Mouse (Mus musculus) effector memory CD4-positive, alpha-beta T cell, adult 5 months (primary cell): Measurements from ENCODE around the gene Smoc1. TPM values are rescaled to one million over a fixed set of nuclear protein-coding genes. Genes with fewer than 3 reads are reported as not detected.

Experiments used
- polyA plus RNA-seq: library from polyadenylated mRNA; unstranded; fragments of 100-300 nt; shearing (Covaris generic); gene quantifications from one replicate; pipeline ENCODE4 v1.2.1, GENCODE M21; 2017

The Smoc1 gene
- 0.32 TPM for polyA plus RNA-seq

DNA sequence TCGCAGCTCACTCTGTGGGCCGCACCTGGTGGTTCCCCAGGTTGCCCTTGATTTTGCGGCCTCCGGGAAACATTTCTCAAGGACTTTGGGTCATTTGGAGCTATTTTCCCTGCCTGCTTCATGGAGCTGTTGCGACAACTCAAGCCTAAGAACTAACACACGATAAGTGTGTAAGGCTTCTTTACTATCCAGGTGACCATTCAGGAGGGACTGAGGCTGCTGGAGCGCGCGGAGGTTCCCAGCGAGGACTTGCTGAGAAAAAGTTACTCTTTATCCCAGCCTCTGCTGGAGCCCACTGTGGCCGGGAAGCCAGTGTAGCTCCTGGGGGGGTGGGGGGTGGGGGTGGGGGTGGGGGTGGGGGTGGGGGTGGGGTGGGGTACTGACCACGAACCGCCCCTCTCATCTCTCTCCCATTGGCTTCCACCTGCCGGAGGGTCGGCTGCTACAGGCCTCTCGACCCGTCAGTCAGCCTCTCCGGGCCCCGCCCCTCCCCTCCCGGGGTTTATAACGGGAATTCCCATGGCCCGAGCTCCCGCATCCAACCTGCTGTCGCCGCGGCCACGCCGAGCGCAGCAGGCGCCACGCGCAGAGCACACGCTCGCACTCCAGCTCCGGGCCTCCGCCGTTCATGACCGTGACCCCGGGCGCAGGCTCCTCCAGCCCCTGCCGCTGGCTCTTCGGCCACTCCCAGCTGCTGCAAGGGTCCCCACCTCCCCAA is at the start of gene Smoc1:
TSS of gene Smoc1 (plus strand) at position 532 of the 718 bp plus-strand sequence.

Other genes with a start within 250 kb of the Smoc1 start
- gene Susd6, start 236.3 kb upstream of the Smoc1 start, polyA plus RNA-seq, result 176 TPM
- 1,049 TPM for gene Srsf5, start 81.3 kb upstream of the Smoc1 start, polyA plus RNA-seq
- 1.9 TPM for gene Slc10a1, start 58.1 kb upstream of the Smoc1 start, polyA plus RNA-seq